Mouse (Mus musculus) naive thymus-derived CD4-positive, alpha-beta T cell, adult 2 months (primary cell): Measurements from ENCODE around the gene Fezf2.

Experiments
- DNase-seq: peaks from one replicate; pipeline ENCODE4 v3.0.0-alpha.2; 2011; ENCODE audit warnings: low read depth

Gene Fezf2

GRCm38 (mm10) chr14:12342458-12343131 is 5.4 kb downstream of the Fezf2 start:
- DNase-seq: no peak

DNA sequence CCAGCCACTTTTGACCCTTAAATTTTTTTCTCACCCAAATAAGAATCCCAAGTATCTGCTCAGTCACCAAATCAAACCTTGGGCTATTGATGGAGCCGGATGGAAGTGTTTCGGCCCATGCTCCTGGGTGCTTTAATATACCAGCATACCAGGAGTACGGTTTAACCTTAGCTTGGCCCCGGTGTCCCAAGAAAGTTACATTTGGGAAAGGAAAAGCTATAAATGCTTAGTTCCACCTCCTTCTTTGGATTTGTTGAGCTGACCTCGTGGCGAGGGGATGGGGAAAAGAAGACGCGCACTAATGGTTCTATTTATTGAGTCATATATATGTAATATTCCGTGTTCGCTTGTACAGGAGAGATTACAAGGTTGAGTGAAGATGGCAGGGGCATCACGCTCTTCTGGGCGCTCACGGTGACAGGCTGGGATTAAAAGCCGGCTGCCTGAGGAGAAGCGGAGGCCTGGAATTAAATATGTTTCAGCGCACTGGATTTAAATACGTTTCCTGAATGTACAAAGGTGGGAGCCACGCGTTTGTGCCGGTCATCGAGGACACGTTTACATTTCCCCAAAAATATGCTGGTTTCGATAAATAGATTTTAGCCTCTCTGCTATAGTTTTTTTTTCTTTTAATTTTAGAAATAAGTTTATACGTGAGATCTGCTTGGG is 6.1 kb downstream of the Fezf2 start:
- no peak for DNase-seq

DNA sequence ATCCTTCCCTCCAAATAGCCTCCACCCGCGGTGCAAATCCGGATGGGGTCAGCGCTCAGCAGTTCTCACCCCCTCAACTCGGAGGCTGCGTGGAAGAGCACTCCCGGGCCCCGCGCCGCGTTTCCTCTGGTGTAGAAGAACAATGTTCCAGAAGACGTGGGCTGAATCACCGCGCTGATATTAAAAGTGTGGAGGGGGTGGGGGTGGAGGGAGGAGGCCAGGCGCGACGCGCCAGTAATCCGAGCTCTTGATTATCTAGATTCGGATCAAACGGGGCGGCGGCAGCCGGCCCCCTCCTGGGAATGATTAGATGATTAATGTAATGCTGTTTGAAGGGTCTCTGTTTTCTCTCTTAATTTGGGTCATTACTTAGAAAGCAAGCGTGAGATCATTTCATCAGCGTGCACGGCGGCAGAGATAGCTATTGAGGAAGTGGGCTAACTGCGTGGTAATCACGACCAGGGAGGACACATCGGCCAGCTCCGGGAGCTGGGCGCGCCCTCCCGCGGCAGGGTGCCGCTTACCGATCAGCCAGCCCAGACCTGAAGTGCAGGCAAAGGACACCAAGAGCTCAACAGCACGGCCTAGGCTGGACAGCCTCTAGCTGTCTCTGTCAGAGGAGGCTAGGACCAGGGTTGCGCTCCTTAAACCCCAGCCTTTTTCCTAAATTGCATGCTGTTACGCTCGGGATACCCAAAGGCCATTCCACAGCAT is 6.8 kb downstream of the Fezf2 start:
- DNase-seq: no peak

DNA sequence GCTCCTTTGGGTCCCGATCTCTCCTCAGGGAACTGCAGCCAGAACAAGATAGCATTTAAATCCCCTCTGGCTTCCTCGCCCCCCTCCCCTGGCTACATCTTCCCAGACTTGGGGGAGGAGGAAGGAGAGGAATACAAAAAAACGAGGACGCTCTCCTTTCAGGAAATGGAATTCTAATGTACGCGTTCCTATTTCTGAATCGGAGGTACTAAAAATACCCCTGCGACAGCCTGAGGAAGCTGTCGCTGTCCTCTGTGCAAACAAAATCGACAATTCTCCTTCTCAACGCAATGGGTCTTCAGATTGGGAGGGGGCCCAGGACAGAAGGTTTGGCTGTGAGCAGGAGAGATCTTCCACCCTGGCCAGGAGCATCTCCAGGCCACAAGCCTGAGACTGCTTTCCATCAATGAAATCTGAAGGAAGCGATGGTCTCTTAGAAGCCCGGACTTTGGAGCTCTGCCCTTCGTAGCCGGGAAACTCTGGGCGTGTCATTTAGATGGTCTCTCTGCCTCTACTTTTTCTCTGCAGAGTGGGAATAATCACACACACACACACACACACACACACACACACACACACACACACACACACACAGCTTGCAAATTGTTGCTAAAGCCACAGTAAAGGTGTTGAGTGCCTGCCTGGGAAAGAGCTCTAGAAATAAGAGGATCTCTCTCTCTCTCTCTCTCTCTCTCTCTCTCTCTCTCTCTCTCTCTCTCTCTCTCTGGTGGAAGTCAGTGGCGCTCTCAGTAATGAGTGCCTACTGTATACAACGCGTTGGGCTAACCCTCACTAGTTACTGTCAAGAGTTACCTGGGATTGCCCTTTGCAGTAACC is 7.5 kb downstream of the Fezf2 start:
- DNase-seq: no peak

GRCm38 (mm10) chr14:12338811-12339565 is 9.0 kb downstream of the Fezf2 start:
- DNase-seq: no peak

GRCm38 (mm10) chr14:12337998-12338809 is 9.8 kb downstream of the Fezf2 start:
- DNase-seq: no peak

DNA sequence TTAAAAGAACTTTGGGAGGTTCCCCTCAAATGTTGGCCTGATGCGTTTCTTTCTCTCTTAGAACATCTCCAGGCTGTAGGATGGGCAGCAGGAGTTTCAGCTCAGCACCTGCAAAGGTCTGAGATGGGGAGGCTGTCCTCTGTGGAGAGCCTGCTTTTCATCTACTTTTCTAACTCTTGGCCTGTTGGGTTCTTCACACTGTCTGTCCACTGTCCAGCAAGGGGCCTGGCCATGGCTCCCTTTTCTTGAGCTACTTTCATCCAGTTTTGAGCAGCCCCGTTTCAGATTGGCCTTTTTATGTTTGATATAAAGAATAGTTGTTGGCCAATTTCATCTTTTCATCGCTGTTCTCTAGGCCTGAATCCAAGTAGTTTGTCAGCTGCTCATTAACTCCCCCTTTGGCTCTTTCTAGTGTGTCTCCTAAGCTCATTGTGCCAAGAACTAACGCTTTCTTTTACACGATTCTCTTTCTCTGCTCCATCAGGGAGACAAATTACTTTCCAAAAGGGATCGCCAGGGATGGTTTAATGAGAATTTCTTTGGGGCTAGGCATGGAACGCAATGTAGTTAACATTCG is 10.5 kb downstream of the Fezf2 start:
- no peak for DNase-seq

DNA sequence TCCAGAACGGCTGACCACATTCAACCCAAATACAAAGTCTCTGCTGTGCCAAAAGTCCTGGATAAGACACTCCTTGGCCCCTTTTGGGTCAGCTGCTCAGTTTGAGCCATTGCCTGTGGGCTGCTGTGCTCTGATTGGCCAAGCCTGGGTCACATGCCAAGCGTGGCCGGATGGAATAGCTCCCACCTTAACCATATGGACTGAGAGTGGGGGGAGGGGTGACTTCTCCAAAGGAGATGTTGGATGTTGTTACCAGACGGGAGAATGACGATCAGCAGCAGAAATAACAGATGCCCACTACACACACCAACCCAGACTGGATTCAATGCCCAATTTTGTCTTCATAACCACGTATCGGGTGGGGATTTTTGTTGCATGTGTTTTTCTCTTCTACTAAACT is 13.1 kb downstream of the Fezf2 start:
- DNase-seq: no peak

GRCm38 (mm10) chr14:12333622-12334021 is 14.4 kb downstream of the Fezf2 start:
- no peak for DNase-seq

DNA sequence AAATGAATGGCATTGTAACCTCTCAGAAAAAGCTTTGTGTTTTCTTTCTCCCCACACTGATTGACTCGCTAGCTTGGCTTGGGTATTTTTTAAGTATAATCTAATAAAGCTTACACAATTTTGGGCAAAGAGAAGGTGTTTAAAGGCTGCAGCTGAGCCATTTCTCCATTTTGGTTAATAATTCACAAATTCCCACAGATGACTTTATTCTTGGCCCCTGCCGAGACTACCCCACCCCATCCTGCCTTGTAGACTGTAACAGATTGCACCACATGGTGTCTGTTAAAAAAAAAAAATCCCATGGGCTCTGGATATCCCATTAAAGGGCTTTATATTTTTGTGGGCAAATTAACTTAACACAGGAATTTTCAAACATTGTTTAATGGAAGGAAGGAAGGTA is 44.9 kb downstream of the Fezf2 start:
- no peak for DNase-seq

- no peak for DNase-seq
Observed at GRCm38 (mm10) chr14:12300677-12301076, 47.3 kb downstream of the Fezf2 start.

DNA sequence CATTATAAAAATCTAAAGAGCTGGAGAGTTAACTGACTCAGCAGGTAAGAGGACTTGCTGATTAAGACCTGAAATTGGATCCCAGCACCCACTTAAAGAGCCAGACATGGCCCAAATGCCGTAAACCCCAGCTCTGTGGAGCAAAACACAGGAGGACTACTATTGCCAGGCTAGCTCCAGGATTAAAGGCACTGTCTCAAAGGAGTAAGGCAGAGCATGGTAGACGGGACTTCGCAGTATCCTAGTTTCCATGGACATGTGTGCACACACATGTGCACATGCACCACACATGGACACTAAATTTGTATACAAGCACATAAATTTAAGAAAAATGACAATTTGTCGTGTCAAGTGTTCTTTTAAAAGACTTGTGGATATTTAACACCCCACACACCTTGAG is 47.7 kb downstream of the Fezf2 start:
- DNase-seq: no peak

GRCm38 (mm10) chr14:12299654-12300053 is 48.3 kb downstream of the Fezf2 start:
- DNase-seq: no peak

- no peak for DNase-seq
Observed at GRCm38 (mm10) chr14:12299171-12299570, 48.8 kb downstream of the Fezf2 start.

DNA sequence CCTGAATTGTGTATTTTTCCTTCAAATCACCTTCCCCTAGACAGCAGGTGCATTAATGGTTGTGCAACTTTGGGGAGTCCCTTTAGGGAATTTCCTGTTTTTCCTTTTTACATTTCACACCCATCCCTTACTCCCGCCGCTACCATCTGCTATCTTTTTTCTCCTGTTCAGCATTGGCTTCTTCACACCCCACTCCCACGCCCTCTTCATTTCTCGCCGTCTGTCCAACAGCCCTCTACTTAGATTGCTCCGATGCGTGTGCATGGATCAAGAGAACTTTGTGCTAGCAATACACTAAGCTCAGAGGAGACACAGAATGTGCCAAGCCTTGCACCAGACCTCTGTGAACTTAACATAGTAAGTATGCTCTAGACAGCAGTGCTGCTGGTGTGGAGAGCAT is 51.6 kb downstream of the Fezf2 start:
- no peak for DNase-seq
